Mouse (Mus musculus) cerebellum, adult 2 months (tissue): ENCODE measurements around the gene Atp2b2. TPM values are rescaled to one million over a fixed set of nuclear protein-coding genes. Genes with fewer than 3 reads are reported as not detected.
"Not testable (repeated sequence)": the region's sequence is repeated elsewhere in the genome, so short reads cannot be mapped to it uniquely, and the experiment has no call there.

ENCODE experiments used
- DNase-seq, 2 experiments: peaks; one replicate each; pipeline ENCODE4 v3.0.0; 2021
- H3K27ac ChIP-seq: fragments of 200-500 bp; 2 replicates; pipeline ENCODE4 v1.5.1; 2012; ENCODE audit warnings: low read length, control low read depth, inconsistent platforms; ENCODE audit not compliant: insufficient read depth
- H3K27me3 ChIP-seq: fragments of 200-500 bp; 2 replicates; pipeline ENCODE4 v1.6.1; 2012; ENCODE audit warnings: inconsistent platforms, mild to moderate bottlenecking, low read length, moderate library complexity; ENCODE audit not compliant: control insufficient read depth, insufficient read depth
- H3K4me1 ChIP-seq: fragments of 200-500 bp; 2 replicates; pipeline ENCODE4 v1.6.1; 2011; ENCODE audit warnings: low read length; ENCODE audit not compliant: control insufficient read depth, insufficient read depth
- H3K4me3 ChIP-seq: fragments of 200-500 bp; replicated peaks from 2 replicates; pipeline ENCODE3; 2011; ENCODE audit warnings: mild to moderate bottlenecking, low read depth, low read length, control low read depth; ENCODE audit not compliant: insufficient read depth
- CTCF ChIP-seq: fragments of 200-500 bp; IDR thresholded peaks from 2 replicates; pipeline ENCODE4 v1.5.1; 2011; ENCODE audit warnings: low read depth, mild to moderate bottlenecking, control low read depth, low read length, moderate library complexity, borderline replicate concordance; ENCODE audit not compliant: insufficient read depth
- POLR2A ChIP-seq: fragments of 200-500 bp; IDR thresholded peaks from 2 replicates; pipeline ENCODE4 v1.6.1; 2011; ENCODE audit warnings: low read length, control low read depth, borderline replicate concordance; ENCODE audit not compliant: insufficient read depth
- WGBS: fragments of 180-500 bp; shearing (Covaris S2); methylation state at CpG from one replicate; pipeline ENCODE4 v1.1.7; 2018; 5-methylcytosine and 5-hydroxymethylcytosine counted together
- polyA plus RNA-seq: library from polyadenylated mRNA; depleted of rRNA; stranded (reverse); fragments of >200 nt; gene quantifications from 2 replicates; pipeline ENCODE4 v1.2.3, GENCODE M21; 2012

The Atp2b2 gene
- polyA plus RNA-seq, 1 experiment, result 217 TPM

DNA sequence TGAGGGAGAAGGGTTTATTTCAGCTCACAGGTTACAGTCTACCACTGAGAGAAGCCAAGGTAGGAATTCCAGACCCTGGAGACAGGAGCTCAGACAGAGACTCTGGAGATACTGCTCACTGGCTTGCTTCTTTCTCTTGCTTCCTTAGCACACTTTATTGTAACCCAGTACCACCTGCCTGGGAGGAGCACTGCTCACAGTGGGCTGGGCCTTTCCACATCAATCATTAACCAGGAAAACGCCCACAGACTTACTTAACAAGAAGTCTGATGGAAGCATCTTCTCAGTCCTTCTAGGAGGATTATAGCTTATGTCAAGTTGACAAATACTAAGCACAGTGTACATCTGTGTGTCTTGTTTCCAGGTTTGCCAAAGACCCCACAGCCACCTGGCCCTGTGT is 327.6 kb downstream of the Atp2b2 start:
- no peak for DNase-seq
- 94% methylated on average over 1 of the region's 1 CpGs for WGBS
- Histone ChIP-seq H3K4me1 (peaks cover 7% of the 10 kb centered on the region; the same call in 1 of the 2 replicates), H3K4me3 (no peak overlapping the region), H3K27me3 (no peaks in the 10 kb centered on the region), H3K27ac (no peak overlapping the region)
- no peak for TF ChIP-seq CTCF
- TF ChIP-seq POLR2A, result no peak

DNA sequence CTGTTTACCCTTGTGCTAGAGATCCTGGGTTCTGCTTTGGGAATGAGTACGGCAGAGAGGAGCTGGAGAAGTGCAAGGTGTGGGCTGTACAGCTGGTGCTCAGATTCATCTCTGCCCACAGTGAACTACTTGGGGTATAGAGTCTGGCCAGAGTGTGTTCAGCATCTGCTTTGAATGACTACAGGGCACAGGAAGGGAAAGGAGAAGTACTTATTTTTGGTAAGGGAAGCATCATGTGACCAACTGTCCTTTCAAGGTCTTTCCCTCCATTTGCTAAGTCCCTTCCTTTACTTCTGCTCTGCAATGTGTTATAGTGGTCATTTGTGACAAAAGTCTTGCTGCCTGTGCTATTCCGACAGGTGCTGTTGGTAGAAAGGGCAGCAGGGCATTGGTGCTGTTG is 328.1 kb downstream of the Atp2b2 start:
- no peak overlapping the region for H3K4me3 ChIP-seq
- no peak overlapping the region for H3K27ac ChIP-seq
- 95% methylated on average over 2 of the region's 2 CpGs for WGBS
- no peaks in the 10 kb centered on the region for H3K27me3 ChIP-seq
- no peak for TF ChIP-seq CTCF
- no peak for TF ChIP-seq POLR2A
- peaks cover 7% of the 10 kb centered on the region; the same call in 1 of the 2 replicates for H3K4me1 ChIP-seq
- no peak for DNase-seq

DNA sequence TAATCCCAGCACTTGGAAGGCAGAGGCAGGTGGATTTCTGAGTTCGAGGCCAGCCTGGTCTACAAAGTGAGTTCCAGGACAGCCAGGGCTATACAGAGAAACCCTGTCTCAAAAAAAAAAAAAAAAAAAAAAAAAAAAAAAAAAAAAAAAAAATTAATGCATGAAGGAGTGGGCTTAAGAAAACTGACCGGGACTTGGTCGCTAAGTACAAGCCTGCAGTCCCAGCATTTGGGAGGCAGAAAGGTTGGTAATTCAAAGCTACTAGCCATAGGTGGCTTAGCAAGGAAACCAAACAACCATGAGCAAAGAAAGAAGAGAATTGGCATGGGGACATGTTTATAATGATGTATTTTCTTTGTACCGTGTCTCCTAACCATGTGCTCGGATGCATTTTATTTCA is 329.0 kb downstream of the Atp2b2 start:
- not testable (repeated sequence) for DNase-seq, H3K4me3 ChIP-seq, H3K4me1 ChIP-seq, H3K27ac ChIP-seq, H3K27me3 ChIP-seq
- 82% methylated on average over 5 of the region's 5 CpGs for WGBS

DNA sequence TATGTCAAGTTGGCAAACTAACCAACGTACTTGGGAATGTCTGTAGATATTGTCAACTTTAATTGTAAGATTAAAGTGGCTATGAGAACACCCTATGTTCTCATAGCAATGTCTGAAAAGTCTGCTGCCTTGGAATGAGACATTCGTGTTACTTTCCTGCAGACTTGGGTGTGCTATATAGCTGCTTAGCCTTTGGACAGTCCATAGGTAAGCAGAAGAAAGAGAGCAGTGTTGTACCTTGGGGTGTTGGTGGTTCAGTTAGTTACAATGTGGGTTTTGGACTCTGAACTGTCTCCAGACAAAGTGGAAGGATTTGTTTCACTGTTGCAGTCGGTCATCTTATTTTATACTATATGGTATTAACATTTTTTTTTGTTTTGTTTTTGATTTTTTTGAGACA is 329.7 kb downstream of the Atp2b2 start:
- DNase-seq, result no peak
- H3K27me3 ChIP-seq, result no peaks in the 10 kb centered on the region
- no peak for TF ChIP-seq CTCF
- no peak for TF ChIP-seq POLR2A
- no peak overlapping the region for H3K4me3 ChIP-seq
- H3K4me1 ChIP-seq, result peaks cover 7% of the 10 kb centered on the region; the same call in 1 of the 2 replicates
- H3K27ac ChIP-seq, result no peak overlapping the region
- 90% methylated on average over 3 of the region's 3 CpGs for WGBS

DNA sequence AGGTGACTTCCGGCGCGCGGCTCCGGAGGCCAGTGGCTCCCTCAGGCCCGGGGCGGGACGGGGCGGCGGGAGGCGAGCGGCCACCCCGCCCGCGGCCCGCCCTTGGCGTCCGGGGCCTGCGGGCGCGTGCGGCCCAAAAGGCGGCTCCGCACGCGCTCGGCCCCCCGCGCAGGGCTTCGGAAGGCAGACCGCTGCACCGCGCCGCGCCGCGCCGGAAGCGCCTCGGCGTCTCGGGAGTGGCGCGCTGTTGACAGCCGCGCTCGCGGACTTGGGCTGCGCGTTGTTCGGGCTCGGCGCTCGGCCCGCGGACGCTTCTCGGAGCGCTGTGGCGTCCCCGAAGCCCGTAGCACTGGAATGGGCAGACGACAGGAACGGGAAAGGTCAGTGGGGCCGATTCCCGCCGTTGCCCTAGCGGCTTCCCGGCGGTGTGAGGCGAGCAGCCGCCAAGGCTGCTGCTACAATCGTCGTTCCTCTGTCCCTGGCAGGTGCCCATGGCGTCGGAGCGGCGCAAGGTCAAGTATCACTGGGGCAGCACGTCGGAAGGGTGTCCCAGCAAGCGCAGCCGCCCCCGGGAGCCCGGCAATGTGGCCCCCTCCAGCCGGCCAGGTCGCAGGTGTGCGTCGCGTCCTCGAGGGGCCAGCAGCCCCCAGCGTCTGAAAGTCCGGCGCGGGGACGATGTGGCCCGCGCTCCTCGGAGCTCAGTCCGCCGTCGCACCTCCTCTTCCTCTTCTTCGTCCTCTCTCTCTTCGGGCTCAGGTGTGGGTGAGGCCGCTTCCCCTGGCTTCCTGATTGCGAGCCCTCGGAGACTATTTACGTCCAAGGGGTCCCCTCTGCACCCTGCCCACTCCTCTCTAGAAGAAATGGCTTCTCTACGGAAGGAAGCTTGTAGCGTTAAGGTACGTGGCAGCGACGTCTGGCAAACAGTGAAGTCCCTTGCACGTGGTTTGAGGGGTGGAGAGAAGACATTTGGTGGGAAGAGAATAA is 344.9 kb downstream of the Atp2b2 start:
- Histone ChIP-seq H3K4me1 (peaks cover 4% of the 10 kb centered on the region), H3K27ac (peak overlapping the region; percentile 39), H3K27me3 (no peaks in the 10 kb centered on the region), H3K4me3 (peak overlapping the region; percentile 81)
- TF ChIP-seq CTCF, result no peak
- no peak for TF ChIP-seq POLR2A
- DNase-seq, result peak; percentile 45 to 59
- under 1% methylated on average over 105 of the region's 113 CpGs for WGBS

DNA sequence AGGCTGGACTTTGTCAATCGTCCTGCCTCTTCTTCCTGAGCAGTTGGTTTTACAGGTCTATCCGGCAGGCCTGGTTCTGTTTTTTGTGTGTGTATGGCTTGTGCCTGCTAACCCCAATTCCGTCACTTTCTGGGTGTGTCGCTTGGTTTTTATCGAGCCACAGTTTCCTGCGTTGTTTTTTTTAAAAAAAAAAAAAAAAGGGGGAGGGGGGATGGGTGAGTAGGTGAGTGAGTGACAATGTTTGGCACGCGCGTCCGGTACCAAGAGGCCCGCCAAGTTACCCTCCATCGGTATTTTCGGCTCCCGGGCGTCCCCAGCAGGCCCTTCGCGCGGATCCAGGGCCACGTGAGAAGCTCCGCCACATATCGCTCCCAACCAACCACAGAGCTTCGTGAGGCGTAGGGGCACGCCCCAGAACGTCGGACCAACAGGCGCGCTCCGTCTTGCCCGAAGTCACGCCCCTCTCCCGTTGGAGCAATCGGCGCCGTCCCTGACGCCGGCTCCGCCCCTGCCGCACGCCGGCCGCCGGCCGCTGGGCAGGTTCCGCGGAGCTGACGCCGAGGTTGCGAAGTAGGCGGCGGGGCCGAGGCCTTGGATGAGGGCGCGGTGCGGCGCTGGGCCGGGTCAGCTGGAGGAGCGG is 345.7 kb downstream of the Atp2b2 start, which contains the start of gene Tatdn2:
Gene Tatdn2, plus strand, starts transcription at position 469 of the 640 bp plus-strand sequence.
- no peak for TF ChIP-seq CTCF
- peak; percentile 86 for TF ChIP-seq POLR2A
- Histone ChIP-seq H3K4me3 (peak within 1 kb of the TSS; percentile 81), H3K4me1 (peaks cover 4% of the 10 kb centered on the region), H3K27ac (peak within 1 kb of the TSS; percentile 39), H3K27me3 (no peaks in the 10 kb centered on the region)
- under 1% methylated on average over 53 of the region's 58 CpGs for WGBS
- DNase-seq, result peak; percentile 95 to 99

DNA sequence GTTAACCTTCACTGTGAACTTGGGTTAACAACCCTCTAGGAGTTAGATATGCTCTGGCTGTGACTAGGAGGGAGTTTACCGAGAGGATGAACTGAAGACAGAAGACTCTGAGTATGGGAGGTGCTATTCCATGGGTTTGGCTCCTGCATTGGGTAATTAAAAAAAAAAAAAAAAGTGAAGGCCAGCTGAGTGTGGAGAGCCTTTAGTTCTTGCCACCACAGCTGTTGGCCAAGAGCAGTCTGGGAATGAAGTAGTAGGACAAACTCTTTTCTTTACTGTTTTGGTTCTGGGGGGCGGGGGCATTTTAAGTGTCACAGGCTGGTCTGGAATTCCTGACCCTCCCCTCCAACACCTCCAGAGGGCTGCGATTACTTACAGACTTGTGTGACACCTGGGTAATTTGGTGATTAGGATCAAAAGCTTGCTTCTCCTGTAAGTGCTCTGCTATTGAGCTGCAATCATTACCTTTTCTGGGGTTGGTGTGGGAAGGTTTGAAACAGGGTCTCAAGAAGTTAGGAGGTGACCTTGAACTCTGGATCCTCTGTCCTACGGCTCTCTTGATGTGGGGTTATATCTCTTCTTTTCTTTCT is 346.6 kb downstream of the Atp2b2 start:
- Histone ChIP-seq H3K4me3 (no peak overlapping the region), H3K4me1 (peaks cover 4% of the 10 kb centered on the region), H3K27me3 (no peaks in the 10 kb centered on the region), H3K27ac (no peak overlapping the region; the same call in 1 of the 2 replicates)
- WGBS, result 84% methylated on average over 4 of the region's 4 CpGs
- no peak for DNase-seq
- TF ChIP-seq POLR2A (no peak), CTCF (no peak)
